Mouse (Mus musculus) hindlimb bud, embryonic 11.5 days (tissue): ENCODE results near the gene Ptpn7.
A peak's percentile ranks its signal among the peaks of the same experiment; 100 is the strongest.

Experiments
- DNase-seq: peaks from one replicate; pipeline ENCODE4 v3.0.0-alpha.2; 2012; ENCODE audit warnings: low read depth, low spot score; ENCODE audit errors: extremely low spot score

Ptpn7 gene

DNA sequence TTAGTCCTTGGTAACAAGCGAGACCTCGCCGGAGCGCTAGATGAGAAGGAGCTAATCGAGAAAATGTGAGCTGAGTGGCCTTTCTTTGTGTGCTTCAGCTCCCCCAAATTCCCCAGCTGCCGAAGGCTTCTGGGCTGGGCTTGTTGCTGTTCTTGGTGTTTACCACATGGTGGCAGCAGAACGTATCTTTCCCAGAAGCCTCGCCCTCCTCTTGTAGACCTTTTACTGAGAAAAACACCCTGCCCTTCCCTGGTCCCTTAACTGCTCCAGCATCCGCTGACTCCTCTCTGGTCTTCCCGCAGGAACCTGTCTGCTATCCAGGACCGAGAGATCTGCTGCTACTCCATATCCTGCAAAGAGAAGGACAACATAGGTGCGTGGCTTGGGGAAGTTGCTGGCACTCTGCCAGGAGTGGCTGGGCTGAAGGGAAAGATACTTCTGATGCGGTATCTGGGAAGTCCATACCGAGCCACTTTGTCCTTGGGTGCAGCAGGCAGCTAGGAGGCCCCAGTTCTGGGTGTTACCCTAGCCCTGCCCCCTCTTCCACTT is 22.0 kb downstream of the Ptpn7 start:
- DNase-seq, result peak; percentile 73

DNA sequence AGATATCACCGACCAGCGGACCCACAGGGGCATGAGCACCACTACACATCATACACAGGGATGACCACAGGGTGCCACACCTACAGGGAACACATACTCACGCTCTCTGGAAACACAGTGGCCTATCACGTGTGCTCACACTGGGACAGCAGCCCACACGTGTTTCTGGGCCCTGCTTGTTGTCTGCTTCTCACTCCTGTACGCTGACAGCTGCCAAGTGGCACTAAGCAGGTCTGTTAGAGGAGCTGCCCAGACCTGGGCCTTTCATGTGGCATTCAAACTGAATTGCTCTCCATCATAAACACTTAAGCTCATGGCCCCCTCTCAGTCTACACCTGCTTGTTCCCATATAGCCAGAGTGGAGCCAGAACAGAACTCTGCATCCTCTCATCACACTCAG is 23.8 kb downstream of the Ptpn7 start:
- DNase-seq, result no peak

DNA sequence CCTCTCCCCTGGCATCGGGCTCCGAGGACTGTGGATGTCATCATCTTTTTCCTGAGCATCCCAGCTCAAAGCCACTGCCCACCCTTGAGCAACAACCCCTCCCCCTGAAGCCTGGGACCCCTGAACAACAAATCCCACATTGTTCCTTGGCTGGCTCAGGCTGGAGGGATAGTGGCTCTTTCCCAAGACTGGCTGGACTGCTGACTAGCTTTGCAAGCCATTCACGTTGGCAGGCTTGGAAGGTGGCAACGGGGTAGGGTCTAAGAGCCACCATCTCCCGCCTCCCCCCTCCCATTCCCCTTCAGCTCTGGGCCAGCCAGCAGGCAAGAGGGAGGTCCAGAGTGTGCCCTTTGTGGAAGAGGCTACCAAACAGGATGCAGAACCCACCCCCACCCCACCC is 26.1 kb downstream of the Ptpn7 start:
- no peak for DNase-seq

DNA sequence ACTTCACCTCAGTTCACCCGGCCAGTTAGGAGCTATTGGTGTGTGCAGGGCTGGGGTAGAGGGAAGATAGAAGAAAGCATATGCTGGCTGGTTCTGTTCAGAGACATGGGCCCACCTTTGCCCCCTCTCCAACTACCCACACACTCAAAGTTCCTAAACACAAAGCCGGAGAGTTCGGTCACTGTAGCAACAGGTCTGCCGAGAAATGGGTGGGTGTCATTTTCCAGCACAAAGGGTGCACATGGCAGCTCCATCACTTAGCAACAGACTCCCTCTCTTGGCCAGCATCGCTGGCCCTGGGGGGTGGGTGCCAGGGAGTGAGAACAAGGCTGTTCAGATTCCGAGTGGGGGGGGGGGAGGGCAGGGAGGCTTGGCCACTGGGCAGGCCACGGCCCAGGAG is 26.6 kb downstream of the Ptpn7 start:
- DNase-seq, result no peak

DNA sequence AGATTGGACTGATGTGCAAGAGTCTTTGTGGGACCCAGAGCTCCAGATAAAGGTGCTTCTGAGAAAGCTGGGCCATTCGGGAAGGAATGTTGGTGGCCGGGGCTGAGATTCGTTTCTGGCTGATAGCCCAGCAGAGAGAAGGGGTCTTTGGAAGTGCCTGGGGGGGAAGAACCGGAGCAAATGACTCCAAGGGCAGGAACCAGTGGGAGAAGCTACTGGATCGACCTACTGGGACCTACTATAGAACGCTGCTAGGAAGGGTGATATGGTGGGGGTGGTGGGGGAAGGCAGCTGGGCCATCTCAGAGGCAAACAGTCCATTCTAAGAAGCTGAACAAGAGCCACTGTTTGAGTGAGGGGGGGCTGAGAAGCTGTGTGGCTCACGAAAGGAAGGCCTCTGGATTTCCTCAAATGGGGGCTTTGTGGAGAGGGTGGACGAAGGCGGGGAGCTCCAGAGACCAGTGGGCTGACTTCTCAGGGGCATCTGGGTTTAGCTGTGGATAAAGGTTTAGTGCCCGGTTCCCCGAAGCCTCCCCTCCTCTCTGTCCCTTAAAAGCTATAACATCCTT is 27.1 kb downstream of the Ptpn7 start:
- no peak for DNase-seq

DNA sequence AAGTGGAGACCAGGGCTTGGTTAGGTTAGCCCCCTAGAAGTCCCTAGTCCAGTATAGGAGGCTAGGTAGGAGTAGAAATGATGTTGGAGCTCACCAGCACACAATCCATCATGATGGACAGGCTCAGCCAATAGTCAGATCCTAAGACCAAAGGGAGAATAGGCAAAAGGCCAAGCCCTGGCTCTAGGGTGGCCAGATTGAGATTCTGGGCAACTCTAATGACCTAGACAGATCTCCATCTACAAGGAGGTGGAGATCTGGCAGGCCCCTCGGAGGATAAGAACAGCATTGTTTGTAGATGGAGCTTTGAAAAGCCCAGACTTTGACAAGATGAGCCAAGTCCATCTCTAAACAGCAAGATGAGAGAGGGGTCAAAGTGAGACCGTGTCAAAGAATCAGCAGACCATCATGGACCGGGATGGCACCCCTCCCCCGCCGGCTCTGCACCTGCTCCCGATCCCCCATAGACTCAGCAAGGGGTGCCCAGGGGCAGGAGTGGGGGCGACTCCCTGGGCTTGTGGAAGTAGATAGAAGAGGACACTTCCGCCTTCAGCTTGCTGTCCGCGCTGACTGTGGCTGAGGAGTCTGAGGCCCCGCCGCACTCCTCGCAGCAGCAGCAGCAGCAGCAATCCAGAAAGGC is 28.0 kb downstream of the Ptpn7 start:
- DNase-seq, result no peak

DNA sequence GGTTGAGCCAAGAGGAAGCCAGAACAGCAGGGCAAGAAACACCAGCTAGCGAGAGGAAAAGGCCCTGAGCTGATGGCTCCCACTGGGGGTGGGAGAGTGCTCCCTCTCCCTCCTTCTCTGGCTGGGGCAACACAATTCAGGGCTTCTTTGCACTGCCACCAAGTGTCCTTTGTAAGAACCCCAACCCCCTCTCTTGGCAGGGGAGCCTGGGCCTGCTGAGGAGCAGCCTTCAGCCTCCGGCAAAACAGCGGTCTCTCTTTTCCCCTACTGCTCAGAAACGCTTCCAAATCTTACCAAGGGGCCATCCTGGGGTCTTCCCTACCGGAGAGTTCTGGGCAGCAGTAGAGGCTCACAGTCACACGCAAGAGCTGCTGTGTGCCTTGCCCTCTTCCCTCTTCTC is 30.2 kb downstream of the Ptpn7 start:
- no peak for DNase-seq

DNA sequence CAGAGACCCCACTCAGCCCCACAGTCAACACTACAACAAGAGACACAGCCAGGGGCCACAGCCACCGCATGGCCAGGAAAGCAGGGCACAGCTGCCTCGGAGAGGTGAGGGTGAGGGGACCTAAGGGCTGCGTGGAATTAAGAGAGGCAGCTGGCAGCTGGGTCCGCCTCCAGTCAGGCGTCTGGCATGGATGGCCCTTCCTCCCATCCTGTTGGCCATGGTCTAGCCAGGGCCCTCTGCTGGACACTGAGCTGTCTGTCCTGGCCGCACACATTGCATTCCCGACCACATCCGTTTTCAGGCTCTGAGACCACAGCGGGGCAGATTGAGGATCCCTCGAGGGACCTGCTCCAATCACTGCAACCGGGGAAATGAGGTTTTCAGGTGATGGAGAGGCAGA is 34.9 kb downstream of the Ptpn7 start, which contains the start of gene Gpr37l1:
TSS of gene Gpr37l1 (minus strand) at position 247 of the 400 bp plus-strand sequence.
- DNase-seq, result no peak

DNA sequence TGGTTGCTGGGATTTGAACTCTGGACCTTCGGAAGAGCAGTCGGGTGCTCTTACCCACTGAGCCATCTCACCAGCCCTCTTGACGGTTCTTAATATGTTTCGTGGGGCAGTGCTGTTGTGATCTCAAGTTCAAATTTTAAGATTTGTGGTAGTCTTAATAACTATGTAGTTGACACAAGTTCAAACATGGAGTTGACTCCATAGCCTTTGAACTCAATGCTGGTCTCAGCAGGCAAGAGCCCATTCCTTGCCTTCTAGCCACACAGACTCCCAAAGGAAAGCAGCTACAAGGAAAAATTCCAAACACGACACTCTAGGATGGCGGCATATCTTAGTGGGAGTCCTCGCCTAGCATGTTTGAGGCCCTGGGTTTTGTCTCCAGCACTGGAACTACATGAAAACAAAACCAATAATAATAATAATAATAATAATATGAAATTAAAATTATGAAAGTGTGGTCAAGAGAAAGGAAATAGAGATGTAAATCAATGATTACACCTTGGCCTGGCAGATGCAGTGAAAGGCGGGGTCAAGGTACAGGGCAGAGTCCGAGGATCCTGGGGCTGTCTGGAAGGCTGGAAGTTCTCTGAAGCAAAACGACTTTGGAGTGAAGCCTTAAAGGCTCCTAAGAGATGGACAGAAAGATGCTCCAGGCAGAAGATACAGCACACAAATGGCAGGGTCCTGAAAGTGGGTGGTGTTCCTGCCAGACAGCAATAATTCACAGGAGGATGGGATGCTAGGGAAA is 36.1 kb downstream of the Ptpn7 start:
- DNase-seq, result no peak

DNA sequence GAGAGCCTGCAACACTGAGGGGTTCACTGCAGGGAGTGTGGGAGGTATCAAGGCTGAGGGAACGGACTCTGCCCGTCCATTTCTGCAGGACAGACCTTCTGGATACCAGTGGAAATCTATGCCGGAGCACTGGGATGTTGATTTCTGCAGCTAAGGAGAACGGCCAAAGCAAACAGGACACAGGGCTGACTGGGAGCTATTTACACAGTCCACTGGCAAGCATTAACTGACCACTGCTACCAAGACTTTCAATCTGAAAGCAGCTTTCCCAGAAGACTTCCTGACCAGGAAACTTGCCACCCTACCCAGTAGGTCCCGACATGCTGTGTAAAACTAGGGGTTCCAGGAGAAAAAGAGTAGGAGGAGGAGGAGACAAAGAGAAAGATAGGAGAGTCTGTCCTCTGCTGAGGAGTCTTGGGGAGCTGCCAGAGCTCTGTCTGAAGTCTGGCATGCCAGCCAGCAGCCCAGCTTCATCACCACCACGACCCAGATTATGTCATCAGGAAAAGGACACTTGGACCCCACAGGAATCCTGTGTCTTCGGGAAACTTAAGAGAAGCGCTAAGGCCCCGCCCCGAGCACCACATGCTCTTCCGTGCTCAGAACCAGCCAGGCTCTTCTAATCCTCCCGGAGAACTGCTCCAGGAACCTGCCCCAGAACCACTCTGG is 37.2 kb downstream of the Ptpn7 start:
- DNase-seq, result no peak

DNA sequence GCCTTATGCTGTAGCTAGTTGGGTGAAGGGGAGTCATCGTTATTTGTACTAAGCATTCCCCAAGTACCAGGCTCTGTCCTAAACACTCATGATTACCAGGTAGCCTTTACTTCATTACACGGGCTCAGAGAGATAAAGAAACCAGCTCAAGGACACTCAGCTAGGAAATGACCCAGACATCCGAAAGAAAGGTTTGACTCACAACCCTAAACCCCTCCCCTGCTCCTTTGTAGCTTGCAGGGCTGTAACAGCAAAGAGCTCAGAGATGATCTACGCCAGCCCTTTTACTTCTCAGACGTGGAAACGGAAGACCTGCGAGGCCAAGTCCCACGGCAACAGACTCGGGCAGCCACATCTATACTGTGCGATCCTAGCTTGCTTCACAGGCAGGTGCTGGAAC is 37.8 kb downstream of the Ptpn7 start:
- no peak for DNase-seq

DNA sequence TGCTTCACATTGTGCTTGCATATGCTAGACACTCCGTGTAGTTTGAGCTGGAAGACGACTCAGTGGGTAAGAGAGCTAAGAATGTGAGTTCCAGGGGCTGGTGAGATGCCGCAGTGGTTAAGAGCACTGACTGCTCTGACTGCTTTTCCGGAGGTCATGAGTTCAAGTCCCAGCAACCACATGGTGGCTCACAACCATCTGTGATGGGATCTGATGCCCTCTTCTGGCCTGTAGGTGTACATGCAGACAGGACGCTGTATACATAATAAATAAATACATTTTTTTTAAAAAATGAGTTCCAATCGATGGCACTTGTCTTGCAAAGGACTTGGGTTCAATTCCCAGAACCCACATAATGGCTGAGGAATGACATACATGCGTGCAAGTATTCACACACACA is 38.7 kb downstream of the Ptpn7 start:
- DNase-seq, result no peak

DNA sequence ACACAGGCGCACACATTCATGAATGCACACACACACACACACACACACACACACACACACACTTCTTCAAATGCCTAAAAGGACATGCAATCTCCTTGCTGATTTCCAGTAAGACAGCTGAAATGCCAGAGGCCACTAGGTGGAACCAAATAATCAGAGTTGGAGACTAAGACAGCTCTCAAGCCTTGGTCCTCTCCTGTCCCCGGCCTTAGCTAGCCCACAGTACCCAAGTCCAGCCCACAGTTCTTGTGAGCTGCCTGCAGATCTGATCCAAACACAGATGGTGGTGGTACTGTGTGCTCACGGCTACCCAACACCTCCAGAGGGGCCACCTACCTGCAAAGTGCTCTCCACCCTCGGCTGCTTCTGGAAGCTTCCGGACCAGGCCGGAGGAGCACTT is 39.5 kb downstream of the Ptpn7 start:
- no peak for DNase-seq

DNA sequence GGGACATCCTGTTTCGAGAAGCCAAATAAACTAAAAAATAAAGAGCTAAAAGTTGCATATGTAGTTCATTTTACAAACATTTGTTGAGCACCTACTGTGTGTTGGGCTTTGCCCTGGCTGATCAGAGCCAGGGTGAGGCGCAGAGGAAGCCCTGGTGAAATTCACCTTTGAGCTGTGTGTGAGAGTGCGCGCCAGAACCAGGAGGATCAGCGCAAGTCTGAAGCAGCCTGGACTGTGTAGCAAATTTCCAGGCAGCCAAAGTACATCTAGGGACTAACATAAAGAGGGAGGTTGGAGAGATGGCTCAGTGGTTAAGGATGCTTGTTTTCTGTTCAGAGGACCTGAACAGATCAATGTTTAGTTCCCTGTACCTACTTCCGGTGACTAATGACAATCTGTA is 40.8 kb downstream of the Ptpn7 start:
- no peak for DNase-seq

DNA sequence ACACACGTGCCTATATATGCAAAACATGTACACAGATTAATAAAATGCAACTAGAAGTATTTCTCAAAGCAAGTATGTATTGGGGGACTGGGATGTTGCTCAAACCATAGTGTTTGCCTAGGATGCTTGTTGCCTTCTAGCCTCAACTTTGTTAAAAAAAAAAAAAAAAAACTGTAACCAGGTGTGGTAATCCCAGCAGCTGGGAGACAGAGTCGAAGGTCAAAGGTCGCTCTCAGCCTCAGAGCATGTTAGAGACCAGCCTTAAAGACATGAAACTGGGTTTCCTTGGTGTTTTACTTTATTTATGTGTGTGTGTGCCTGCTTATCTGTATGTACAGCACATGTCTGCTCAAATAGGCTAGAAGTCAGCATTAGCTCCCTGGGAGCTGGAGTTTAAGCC is 42.7 kb downstream of the Ptpn7 start:
- DNase-seq, result no peak

DNA sequence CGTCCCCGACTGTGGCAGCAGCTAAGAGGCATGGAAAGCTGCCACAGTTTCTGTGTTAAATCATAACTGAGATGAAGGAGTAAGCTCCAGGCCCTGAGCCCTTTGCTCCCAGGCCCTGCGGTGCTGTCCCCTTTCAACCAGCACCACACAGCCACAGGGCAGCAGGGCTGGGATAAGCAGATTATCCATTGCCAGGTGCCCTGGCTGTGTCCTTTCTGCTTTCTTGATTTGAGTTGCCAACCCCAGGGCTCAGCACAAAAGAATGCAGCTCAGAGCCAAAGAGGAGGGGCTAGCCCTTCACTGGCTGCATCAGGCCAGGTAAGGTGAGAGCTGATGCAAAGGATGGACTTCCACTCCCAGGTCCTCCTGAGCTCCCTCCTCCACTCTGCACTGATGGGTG is 45.2 kb downstream of the Ptpn7 start:
- DNase-seq, result no peak

DNA sequence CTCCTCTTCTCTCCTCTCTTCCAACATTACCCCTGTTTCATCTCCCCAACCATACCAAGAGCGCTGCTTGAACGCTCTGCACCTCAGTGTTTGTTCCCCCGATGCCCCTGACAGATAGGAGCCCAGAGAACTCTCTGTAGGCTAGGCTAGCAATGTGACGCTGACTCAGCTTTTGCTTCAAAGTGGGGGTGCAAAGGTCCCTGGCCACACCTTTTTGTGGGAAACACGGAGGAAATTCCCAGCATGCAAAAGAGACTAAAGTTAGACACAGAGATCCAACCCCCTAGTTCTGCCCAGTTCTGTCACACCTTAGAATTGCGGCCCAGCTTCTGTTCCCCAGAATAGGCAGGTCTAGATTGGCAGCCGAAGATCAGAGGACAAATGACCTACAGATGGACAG is 46.4 kb downstream of the Ptpn7 start:
- no peak for DNase-seq

DNA sequence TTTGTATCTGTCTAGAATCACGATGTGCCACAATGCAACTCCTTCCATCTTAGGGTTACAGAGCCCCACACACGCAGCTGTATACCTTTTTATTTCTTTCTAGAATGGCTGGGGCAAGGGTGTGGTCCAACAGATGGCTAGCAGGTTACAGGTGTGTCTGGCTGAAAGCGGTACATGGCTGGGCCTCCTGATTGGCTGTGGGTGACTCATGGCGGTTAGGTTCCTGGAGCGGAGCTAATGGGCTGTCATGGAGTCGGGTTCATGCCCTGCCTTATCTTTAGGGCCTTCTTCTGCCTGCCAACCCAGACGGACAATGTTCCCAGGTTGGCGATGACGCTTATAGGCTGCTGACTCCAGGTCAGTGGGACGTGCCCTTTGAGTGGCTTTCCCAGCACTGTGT is 48.3 kb downstream of the Ptpn7 start:
- no peak for DNase-seq

DNA sequence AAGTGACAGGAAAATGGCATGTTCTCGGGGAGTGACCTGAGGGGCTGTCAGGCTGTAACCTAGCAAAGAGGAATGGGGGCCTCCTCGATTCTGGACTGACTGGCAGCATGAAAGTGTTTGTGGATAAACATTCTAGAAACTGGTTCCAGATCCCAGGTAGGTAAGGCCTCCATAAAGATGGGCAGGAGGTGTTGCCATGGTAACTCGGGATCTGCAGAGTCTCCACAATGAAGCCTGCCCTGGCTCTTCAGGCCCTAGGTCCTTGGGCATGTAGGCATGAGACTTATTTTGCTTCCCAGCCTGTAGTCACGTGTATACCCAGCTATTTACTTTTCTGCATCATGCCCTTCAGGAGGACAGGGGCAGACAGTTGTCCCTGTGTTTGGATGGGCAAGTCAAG is 48.8 kb downstream of the Ptpn7 start:
- no peak for DNase-seq

DNA sequence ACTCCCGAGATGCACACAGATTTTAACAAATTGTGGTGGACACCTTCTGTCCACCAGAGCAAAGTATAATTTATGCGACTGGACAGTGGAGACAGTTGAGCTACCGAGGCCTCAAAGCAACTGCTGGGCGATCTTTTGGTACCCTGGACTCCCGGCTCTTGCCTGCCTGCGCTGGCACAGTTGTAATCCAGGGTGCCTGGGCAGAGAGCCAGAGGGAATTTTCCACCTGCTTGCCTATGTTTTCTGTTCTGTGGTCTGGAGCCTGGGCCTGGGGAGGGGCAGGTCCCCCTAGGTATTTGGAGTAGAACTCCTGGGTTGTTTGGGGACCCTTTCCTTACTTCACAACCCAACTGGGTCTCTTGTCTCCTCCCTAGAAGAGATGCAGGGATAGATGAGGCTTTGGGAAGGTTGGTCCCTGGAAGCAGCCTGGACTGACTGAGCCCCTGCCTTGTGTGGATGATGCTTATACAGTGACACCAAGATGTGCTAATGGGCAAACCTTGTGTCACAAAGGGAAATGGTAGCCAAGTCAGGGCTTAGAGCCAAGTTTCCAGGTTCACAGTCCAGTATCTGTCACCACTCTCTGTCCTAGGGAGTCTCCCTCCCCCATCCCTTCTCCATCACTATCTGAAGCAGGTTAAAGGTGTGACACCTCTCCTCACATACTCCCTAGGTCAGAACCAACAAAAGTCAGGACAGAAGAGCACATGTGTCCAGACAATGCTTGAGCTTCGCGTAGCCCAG is 49.6 kb downstream of the Ptpn7 start:
- no peak for DNase-seq

DNA sequence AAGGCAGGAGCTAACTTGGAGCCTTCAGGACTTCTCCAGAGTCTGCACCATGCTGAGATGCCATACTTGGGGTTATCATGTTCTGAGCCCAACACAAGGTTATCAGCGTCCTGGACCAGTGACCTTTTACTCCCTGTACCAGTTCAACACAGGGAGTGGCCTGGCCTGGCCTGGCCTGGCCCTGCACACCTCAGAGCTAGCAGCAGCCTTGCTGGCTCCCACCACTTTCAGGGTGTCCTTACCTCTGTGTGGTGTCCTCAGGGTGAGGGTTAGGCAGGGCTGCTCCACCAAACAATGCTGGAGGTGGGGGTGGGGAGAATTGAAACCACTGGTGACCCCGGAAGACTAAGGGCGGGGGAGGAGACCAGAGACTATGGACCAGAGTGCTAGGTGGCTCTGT is 50.5 kb downstream of the Ptpn7 start:
- no peak for DNase-seq
